Mouse (Mus musculus) MN1 (cell line): Measurements from ENCODE around the gene Dhx37.
"Not testable (repeated sequence)": the region's sequence is repeated elsewhere in the genome, so short reads cannot be mapped to it uniquely, and the experiment has no call there.

Experiments used
- DNase-seq: peaks from one replicate; pipeline ENCODE4 v3.0.0-alpha.2; 2016; ENCODE audit warnings: low spot score

Gene Dhx37

GRCm38 (mm10) chr5:125448631-125449030 lies 14.7 kb upstream of the Dhx37 start:
- DNase-seq: no peak

GRCm38 (mm10) chr5:125448026-125448425 lies 14.1 kb upstream of the Dhx37 start:
- peak; percentile 21 for DNase-seq

GRCm38 (mm10) chr5:125446344-125446743 lies 12.4 kb upstream of the Dhx37 start:
- no peak for DNase-seq

- DNase-seq: no peak
Measured at GRCm38 (mm10) chr5:125444554-125444953, 10.6 kb upstream of the Dhx37 start.

GRCm38 (mm10) chr5:125443915-125444314 lies 10.0 kb upstream of the Dhx37 start:
- no peak for DNase-seq

- DNase-seq: no peak
Measured at GRCm38 (mm10) chr5:125443335-125443734, 9.4 kb upstream of the Dhx37 start.

- peak; percentile 17 for DNase-seq
Measured at GRCm38 (mm10) chr5:125442136-125442995, 8.4 kb upstream of the Dhx37 start.

- DNase-seq: peak; percentile 78
Measured at GRCm38 (mm10) chr5:125441234-125442114, 7.6 kb upstream of the Dhx37 start, which contains the start of gene Bri3bp. Bri3bp (plus strand) TSS chr5:125441568.

- DNase-seq: peak; percentile 22
Measured at GRCm38 (mm10) chr5:125440583-125441233, 6.8 kb upstream of the Dhx37 start.

GRCm38 (mm10) chr5:125434347-125434746 lies 426 bp upstream of the Dhx37 start:
- DNase-seq: not testable (repeated sequence)

GRCm38 (mm10) chr5:125432324-125432723 lies 1.6 kb downstream of the Dhx37 start:
- not testable (repeated sequence) for DNase-seq

- DNase-seq: no peak
Measured at GRCm38 (mm10) chr5:125426343-125426742, 7.6 kb downstream of the Dhx37 start.

GRCm38 (mm10) chr5:125425698-125426276 lies 8.1 kb downstream of the Dhx37 start:
- peak; percentile 22 for DNase-seq

- DNase-seq: no peak
Measured at GRCm38 (mm10) chr5:125419124-125419523, 14.8 kb downstream of the Dhx37 start.

- no peak for DNase-seq
Measured at GRCm38 (mm10) chr5:125418636-125419035, 15.3 kb downstream of the Dhx37 start.

GRCm38 (mm10) chr5:125416183-125416582 lies 17.7 kb downstream of the Dhx37 start:
- DNase-seq: no peak

- no peak for DNase-seq
Measured at GRCm38 (mm10) chr5:125413763-125414162, 20.2 kb downstream of the Dhx37 start.

GRCm38 (mm10) chr5:125412536-125412935 lies 21.4 kb downstream of the Dhx37 start:
- not testable (repeated sequence) for DNase-seq

- DNase-seq: peak; percentile 43
Measured at GRCm38 (mm10) chr5:125411972-125412530, 21.9 kb downstream of the Dhx37 start.

- DNase-seq: peak; percentile 83
Measured at GRCm38 (mm10) chr5:125409348-125410090, 24.4 kb downstream of the Dhx37 start.

- DNase-seq: peak; percentile 94
Measured at GRCm38 (mm10) chr5:125408842-125409241, 25.1 kb downstream of the Dhx37 start.
